Mouse (Mus musculus): ENCODE results near the gene Ciao2b.

The Ciao2b gene

GRCm38 (mm10) chr8:104613119-104613518 is 28.6 kb downstream of the Ciao2b start:
- DNase-seq = no peak

DNA sequence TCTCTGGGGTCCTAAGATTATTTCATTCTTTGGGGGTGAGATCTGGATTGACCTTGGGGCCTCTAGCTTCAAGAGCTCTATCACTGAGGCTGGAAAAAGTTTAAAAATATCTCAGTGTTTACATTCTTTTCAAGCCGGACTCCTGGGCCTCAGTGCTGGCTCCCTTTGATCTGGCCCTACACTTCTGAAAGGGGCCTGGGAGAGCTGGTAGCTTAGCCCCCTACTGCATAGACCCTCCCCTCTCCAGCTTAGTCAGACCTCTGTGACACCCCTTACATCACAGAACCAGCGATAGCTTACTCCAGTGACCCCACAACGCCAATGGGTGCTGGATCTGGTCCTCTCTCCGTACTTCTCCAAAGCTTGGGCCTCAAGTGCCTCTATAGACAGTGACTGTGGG is 30.2 kb downstream of the Ciao2b start:
- DNase-seq = no peak

DNA sequence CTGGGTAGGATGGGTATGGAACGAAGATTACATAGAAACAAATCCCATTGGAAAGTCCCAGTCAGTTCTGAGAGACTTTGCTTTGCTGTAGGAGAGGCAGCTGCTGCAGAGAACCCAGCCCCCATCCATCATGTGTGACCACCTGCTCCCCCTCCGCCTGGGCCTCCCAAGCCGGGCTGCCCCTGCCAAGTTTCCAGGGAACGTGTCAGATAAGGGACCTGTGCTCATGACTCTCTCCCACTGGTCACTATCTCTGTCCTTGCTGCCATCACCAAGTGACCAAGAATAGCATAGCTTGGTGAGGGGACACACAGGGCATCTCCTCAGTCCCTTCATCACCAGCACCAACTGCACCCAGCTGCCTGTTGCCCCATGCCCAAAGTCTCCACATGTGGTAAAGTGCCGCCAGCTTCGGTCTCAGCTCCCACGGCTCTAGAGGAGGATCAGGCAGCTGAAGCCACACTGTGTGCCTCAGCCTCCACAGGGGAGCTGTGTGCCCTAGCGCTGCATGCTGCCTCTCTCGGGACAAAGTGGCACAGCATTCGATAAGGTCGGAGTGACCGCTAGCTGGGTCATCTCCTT is 31.5 kb downstream of the Ciao2b start:
- DNase-seq = no peak

- DNase-seq = no peak
Observed at GRCm38 (mm10) chr8:104609222-104609621, 32.5 kb downstream of the Ciao2b start.

DNA sequence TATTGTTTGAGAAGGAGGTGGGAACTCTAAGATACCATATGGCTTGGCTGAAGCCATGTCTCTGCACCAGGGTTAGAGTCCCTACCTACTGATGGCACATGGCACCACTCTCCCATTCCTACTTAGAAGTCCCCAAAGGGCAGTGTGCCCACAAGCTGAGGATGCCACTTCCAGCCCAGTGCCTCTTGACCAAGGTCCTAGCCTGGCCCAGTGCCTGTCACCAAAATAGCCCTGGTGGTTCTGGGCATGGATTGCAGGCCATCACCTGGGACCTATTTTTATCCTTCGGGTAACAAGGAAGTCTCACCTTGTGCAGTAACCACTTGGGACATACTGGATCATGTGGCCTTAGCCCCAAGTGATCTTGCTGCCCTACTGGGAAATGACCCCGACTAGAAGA is 33.8 kb downstream of the Ciao2b start:
- DNase-seq = peak in 1 of 2 experiments; percentile 52

GRCm38 (mm10) chr8:104606329-104606728 is 35.4 kb downstream of the Ciao2b start:
- DNase-seq = peak in 1 of 2 experiments; percentile 31

GRCm38 (mm10) chr8:104603245-104603593 is 38.5 kb downstream of the Ciao2b start:
- DNase-seq = no peak

- peak; percentile 91 to 92 for DNase-seq
Observed at GRCm38 (mm10) chr8:104602468-104603244, 39.1 kb downstream of the Ciao2b start.

DNA sequence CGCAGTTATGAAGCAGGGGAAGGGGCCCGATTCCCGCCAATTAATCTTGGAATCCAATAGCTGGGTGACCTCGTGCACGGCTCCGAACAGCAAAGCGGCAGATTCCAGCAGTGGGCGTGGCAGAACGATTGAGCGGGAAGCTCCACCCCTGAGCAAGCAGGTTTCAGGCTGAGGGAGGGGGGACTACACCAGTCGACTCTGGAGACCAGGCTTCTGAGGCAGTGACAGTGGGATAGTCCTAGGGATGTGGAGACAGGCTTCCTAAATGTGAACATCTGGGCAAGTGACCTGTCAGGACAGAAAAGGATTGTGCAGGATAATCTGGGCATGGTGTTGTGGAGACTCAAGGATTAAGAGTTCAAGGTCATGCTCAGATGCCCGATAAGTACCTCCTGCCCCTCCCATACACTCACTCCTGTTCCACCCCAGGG is 39.8 kb downstream of the Ciao2b start:
- peak; percentile 54 to 66 for DNase-seq

GRCm38 (mm10) chr8:104601386-104601785 is 40.4 kb downstream of the Ciao2b start:
- no peak for DNase-seq

DNA sequence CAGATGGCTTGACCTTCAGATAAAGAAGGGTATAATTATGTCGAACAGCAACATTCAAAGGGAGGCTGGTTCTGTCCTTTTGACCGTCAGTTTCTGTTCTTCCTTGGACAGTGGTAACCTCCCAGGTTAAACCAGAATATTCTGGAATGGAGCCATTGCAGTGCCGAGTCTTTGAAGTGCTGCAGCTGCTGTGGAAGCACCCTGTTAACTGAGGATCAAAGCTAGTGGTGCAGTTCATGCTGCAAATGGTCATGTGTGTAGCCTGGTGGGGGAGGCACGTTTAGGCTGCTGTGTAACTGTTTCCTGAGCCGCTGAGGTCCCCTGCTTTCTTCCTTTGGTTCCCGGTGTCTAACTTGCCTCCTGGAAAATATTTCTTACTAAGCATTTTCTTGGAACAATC is 43.3 kb downstream of the Ciao2b start:
- peak; percentile 75 to 89 for DNase-seq

DNA sequence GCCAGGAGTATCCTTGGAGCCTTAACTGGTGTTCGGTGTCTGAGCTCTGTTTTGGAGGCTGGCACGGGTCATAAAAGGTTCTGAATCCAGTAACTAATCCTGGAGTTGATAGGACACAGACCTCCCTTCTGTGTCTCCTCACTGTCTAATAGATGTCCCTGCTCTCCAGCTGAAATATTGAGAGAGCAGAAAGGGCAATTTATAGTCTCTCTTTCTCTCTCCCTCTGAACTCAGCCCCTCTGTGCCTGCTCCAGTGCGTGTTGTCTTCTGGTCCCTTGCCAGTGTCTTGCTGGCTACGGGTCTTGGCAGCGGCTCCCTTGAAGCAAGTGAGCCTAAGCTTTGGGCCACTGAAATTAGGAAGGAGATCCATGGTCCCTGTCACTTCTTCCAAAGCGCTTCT is 44.1 kb downstream of the Ciao2b start:
- DNase-seq = peak; percentile 63 to 73

DNA sequence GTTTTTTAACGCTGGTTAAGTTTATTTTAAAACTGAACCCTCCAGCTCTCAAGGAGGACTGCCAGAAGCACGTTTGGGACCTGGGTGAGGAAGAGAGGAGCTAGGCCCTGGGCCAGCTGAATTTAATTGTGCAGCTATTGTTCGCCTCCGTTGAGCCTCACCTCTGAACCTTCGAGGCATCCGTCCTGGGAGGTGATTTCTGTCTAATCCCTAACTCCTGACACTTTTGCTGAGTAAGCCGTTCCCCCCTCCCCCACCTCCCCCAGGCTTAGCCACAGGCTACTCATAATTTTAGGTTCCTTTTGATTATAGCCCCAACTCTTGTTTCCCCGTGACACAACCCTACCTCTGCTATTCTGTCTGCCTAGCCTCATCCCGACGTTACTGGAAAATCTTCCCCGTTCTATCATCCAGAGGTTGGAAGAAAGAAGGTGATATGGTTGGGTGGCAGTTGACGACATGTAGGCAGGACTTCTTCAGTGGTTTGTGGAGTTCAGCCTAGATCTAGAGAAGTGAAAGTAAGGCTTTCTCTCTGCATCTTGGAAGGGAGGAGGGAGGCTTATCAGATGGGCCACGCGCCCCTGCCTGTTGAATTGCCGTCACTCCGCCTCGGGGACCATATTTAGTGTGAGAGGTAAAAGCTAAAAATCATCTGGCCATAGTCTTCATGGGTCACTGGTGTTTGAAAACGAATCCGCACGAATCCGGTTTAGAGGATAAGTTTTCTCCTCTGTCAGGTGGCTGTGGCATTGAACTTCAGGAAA is 45.8 kb downstream of the Ciao2b start:
- peak; percentile 61 to 81 for DNase-seq

DNA sequence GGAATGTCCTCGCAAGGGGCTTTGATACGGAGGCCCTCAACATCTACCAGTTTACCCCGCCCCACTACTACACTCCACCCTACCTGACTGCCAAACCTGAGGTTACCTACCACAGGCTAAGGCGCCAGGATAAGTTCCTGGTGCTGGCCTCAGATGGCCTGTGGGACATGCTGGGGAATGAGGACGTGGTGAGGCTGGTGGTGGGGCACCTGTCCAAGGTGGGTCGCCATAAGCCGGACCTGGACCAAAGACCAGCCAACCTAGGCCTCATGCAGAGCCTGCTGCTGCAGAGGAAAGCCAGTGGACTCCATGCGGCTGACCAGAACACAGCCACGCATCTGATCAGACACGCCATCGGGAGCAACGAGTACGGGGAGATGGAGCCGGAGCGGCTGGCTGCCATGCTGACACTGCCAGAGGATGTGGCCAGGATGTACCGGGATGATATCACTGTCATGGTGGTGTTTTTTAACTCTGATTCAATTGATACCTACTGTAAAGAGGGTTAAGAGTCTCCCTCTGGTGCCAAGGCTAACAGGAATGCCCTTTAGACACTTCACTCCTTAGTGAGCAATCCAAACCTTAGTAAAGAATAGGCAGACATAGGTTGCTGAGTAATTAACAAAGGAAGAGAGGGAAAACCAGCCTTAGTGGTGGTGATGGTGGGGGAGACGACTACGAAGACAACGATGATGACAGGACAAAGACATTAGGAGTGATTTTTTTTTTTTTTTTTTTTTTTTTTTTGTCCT is 47.0 kb downstream of the Ciao2b start:
- DNase-seq = peak in 1 of 2 experiments; percentile 49

DNA sequence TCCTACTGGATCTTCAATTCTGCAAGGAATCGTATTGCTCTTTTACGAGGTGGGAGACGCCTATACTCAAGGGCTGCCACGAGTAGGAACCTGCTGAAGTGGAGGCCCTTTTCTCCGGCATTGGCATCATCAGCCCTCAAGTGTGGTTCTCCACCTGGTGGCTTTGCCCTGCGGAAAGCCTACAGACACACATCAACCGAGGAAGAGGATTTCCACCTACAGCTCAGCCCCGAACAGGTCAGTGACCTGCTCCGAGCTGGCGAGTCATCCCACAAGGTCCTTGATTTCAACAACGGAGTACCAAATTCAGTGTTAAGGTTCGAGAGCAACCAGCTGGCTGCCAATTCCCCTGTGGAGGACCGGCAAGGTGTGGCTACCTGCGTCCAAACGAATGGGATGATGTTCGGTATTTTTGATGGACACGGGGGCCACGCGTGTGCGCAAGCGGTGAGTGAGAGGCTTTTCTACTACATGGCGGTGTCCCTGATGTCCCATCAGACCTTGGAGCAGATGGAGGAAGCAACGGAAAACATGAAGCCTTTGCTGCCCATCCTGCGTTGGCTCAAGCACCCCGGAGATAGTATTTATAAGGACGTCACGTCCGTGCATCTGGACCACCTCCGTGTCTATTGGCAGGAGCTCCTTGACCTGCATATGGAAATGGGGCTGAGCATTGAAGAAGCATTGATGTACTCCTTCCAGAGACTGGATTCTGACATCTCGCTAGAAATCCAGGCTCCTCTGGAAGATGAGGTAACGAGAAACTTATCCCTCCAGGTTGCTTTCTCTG is 48.0 kb downstream of the Ciao2b start:
- no peak for DNase-seq

DNA sequence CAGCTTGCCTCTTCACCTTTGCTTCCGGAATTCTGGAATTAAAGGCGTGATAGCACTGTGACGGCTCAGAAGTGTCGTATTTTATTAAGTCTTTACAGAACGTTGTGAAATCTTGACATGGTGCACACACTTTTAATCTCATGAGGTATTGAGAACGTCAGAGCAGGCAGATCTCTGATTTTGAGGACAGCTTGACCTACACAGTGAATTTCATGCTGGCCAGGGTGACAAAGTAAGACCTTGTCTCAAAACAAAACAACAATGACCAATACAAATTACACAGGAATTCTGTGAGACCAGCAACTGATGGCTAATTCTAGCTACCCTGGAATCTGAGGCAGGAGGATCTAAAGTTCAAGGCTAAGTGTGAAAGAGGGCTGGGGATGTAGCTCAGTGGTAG is 49.2 kb downstream of the Ciao2b start:
- no peak for DNase-seq

GRCm38 (mm10) chr8:104591856-104592255 is 49.9 kb downstream of the Ciao2b start:
- peak in 1 of 2 experiments; percentile 66 for DNase-seq

DNA sequence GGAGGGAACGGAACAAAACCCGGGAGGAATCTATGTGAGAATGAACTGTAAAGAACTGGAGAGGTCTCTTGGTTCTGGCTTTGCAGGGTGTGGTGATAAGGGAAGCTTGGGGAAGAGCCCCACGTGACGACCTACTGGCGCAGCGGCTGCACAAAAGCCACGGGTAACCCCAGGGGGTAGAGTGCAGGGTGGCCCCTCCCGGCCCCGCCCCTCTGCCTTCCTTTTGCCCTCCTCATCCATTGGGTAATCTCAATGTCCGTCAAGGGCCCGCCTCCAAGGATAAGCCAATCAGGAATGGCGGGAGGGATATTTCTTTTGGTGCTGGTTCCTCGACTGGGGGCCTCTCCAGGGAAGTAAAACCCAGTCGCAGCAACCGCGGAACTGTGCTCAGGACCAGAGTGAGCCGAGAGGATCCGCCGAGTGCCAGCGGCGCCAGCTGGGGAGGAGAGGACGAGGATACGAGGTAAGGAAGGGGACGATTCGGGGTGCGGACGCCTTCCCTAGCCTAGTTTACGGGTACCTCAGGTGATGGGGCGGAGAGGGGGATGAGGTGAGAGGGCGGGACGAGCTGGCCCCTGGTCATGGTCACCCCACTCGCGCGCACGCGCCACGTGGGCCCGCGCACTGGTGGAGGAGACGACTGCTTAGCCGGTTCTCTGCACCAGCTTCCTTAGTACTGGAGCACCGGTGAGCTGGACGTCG is 50.5 kb downstream of the Ciao2b start, which contains the start of gene Pdp2:
Gene Pdp2, plus strand, starts transcription at position 319 of the 702 bp plus-strand sequence.
- peak; percentile 94 to 95 for DNase-seq

GRCm38 (mm10) chr8:104590284-104590683 is 51.5 kb downstream of the Ciao2b start:
- DNase-seq = peak in 1 of 2 experiments; percentile 3
